Mouse (Mus musculus) subcutaneous adipose tissue, adult 2 months (tissue): ENCODE data around the gene Fam183b. TPM values are rescaled to one million over a fixed set of nuclear protein-coding genes. Genes with fewer than 3 reads are reported as not detected.

Experiments used
- polyA plus RNA-seq: library from polyadenylated mRNA; depleted of rRNA; stranded (reverse); fragments of >200 nt; gene quantifications from 2 replicates; pipeline ENCODE4 v1.2.3, GENCODE M21; 2012; ENCODE audit warnings: low replicate concordance; rRNA removed

The Fam183b gene
- polyA plus RNA-seq, result 0.37 and 2.4 TPM in 2 replicates

DNA sequence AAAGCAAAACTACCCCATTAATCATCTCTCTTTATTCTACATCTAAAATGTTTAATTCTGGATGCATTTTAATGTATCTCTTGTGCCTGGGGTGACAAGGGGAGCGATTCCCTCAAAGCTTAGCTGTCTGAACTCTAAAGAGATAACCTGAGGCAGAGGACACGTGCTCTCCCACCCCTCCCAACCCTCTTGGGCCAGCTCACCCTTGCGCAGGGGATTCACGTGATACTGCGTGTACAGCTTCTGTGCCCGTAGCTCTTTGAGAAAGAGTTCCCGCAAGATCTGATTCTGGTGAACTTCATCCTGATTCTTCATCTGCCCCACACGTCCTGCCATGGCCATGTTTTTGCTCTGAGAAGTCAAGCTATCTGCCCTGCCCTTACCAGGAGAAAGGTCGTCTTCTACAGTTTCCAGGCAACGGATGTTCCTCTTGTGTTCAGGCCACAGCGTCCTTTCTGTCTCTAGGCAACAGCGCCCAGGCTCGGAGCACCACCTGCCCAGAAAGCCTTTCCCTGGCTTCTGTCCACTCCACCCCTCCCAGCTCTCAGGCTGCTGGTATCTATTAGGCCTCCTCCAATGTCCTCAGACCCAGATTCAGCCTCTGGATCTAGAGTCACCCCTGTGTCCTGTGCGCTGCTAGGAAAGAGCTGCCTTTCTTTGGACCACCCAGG is at the start of gene Fam183b:
Gene Fam183b, minus strand, starts transcription at position 403 of the 671 bp plus-strand sequence.

DNA sequence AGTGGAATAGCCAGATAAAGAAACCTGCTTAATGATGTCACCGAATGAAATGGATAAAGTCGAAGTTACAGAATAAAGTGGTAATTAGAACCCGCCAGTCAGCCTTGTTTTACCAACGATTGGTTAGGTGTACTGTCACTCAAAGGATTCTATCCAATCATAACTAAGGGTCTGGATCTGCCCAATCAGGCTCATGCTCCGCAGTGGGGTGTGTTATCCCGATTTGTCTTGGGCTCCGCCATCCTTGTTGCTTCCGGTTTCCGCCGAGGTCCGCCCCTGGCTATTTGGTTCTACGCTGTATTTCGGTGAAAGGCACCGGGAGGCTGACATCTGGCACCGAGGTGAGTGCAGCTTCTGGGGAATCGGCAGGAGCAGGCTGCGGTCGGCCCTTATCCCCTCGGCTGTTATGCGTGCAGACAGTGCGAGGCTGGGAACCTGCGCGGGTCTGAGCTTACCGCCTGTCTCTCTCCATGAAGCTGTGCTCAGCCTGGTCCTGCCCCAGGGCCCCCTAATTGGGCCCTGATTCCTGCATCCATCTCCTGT is 45.2 kb upstream of the Fam183b start, which contains the start of gene Gm12258:
Gene Gm12258, plus strand, starts transcription at position 240 of the 543 bp plus-strand sequence.

DNA sequence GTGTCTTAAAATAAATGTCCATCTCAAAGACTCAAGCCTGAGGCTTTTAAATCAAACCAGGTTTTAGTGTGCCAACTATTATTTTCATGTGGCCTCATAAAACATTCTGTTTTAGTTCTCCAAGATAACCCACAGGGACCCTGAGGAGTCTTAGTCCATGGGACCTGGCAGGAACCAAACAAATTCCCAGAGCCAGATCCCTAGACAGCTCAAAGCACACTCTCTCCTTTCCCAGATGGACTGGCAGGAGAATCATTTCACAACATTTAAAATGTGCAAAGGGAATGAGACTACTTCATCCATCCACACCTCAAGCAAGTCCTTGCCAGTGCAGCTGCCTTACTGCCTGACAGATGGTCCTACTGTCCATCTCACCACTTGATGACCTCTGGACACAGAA is 37.2 kb upstream of the Fam183b start, which contains the start of gene Olfr311:
Gene Olfr311, plus strand, starts transcription at position 301 of the 400 bp plus-strand sequence.

DNA sequence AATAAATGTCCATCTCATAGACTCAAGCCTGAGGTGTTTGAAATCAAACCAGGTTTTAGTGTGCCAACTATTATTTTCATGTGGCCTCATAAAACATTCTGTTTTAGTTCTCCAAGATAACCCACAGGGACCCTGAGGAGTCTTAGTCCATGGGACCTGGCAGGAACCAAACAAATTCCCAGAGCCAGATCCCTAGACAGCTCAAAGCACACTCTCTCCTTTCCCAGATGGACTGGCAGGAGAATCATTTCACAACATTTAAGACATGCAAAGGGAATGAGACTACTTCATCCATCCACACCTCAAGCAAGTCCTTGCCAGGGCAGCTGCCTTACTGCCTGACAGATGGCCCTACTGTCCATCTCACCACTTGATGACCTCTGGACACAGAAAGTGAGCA is 27.2 kb upstream of the Fam183b start, which contains the start of gene Olfr312:
Gene Olfr312, plus strand, starts transcription at position 301 of the 400 bp plus-strand sequence.

DNA sequence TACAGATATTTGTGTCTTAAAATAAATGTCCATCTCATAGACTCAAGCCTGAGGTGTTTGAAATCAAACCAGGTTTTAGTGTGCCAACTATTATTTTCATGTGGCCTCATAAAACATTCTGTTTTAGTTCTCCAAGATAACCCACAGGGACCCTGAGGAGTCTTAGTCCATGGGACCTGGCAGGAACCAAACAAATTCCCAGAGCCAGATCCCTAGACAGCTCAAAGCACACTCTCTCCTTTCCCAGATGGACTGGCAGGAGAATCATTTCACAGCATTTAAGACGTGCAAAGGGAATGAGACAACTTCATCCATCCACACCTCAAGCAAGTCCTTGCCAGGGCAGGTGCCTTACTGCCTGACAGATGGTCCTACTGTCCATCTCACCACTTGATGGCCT is 12.9 kb upstream of the Fam183b start, which contains the start of gene Olfr313:
Gene Olfr313, plus strand, starts transcription at position 301 of the 400 bp plus-strand sequence.

DNA sequence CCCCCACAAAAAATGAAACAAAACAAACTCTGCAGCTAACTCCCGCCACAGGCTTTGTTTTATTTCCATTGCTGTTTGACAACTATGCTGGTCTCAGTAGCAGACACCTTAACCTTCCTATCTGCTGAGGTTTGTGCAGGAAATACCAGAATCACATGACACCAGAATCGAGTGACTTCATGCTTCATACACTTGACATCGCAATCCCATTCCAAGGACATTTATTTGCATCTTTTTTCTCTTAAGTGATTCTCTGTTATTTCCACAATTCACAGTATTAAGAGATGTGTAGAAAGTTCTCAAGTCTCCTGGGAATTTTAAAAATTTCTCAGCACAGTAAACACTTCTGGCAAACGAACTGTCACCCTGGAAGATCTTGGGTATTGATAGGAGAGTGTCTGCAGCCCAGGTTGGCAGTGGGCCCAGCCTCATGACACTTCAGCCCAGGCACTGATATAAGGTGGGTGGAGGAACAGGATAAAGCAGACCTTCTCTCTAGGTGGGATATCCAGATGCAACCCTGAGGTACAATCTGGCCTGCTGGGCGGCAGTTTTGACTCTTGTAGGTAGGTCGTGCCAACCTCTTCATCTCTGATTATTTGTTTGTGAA is 19.2 kb downstream of the Fam183b start, which contains the start of gene Olfr314:
Gene Olfr314, plus strand, starts transcription at position 473 of the 610 bp plus-strand sequence.

DNA sequence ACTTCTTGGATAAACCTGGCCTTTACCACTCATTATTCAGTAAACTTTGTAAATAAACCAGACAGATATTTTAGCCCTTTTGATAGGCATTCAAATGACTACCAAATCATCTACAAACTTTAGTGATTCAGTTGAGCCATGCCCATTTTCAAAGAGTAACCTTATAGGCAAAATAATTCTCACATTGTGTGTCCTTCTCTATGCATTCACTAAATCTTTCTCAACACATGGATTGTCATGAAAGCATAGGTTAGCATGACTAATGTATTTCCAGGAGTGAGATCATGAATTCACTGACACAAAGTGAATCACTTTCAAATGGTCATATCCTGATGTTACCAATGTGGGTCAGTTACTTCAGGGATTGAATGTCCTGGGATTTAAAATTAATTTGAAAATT is 28.9 kb downstream of the Fam183b start, which contains the start of gene Olfr315:
Gene Olfr315, plus strand, starts transcription at position 301 of the 400 bp plus-strand sequence.

DNA sequence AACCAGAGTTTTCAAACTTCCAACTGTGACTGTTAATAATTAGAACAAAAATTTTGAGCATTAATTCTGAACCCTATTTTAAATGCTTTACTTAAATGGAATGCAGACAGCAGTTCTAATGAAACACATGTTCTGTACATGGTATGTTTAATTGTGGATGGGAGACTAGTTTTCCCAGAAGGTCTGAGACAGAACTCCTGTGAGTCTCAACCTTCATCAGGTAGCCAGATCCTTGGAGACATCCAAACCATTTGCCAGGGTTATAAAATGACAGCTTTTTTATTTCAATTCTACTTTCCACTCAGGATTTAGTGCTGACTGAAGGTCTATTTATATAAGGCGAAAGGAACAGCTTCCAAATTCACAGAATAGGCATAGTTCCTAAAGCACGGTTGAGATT is 49.3 kb downstream of the Fam183b start, which contains the start of gene Olfr316:
Gene Olfr316, plus strand, starts transcription at position 301 of the 400 bp plus-strand sequence.

Other genes starting within 250 kb of the Fam183b start
- gene Olfr328, start 246.3 kb downstream of the Fam183b start, polyA plus RNA-seq, result not detected in 2 replicates
- 0.18 TPM in 1 of 2 replicates, not detected in the other for gene Olfr224, start 231.4 kb downstream of the Fam183b start, polyA plus RNA-seq
- gene Olfr325, start 224.2 kb downstream of the Fam183b start, polyA plus RNA-seq, result not detected in 2 replicates
- not detected in 2 replicates for gene Olfr324, start 206.8 kb downstream of the Fam183b start, polyA plus RNA-seq
- 1.3 TPM in 1 of 2 replicates, not detected in the other for gene 2210407C18Rik, start 185.9 kb downstream of the Fam183b start, polyA plus RNA-seq
- not detected in 2 replicates for gene Olfr323, start 171.5 kb downstream of the Fam183b start, polyA plus RNA-seq
- gene Trim58, start 161.5 kb downstream of the Fam183b start, polyA plus RNA-seq, result 0.17 TPM in 1 of 2 replicates, not detected in the other
- not detected in 2 replicates for gene Olfr322, start 143.2 kb downstream of the Fam183b start, polyA plus RNA-seq
- not detected in 2 replicates for gene Olfr320, start 120.9 kb downstream of the Fam183b start, polyA plus RNA-seq
- gene Olfr319, start 102.8 kb downstream of the Fam183b start, polyA plus RNA-seq, result not detected in 2 replicates
- gene Olfr318, start 77.9 kb downstream of the Fam183b start, polyA plus RNA-seq, result not detected in 2 replicates
- gene Olfr317, start 62.7 kb downstream of the Fam183b start, polyA plus RNA-seq, result not detected in 2 replicates
- not detected in 2 replicates for gene Olfr316, start 49.2 kb downstream of the Fam183b start, polyA plus RNA-seq
- gene Olfr315, start 28.8 kb downstream of the Fam183b start, polyA plus RNA-seq, result not detected in 2 replicates
- gene Olfr314, start 19.0 kb downstream of the Fam183b start, polyA plus RNA-seq, result not detected in 2 replicates
- not detected in 2 replicates for gene Olfr313, start 13.0 kb upstream of the Fam183b start, polyA plus RNA-seq
- not detected in 2 replicates for gene Olfr312, start 27.3 kb upstream of the Fam183b start, polyA plus RNA-seq
- gene Olfr311, start 37.3 kb upstream of the Fam183b start, polyA plus RNA-seq, result not detected in 2 replicates
- gene Gm12258, start 45.2 kb upstream of the Fam183b start, polyA plus RNA-seq, result 4.3 and 5.5 TPM in 2 replicates
- 4.6 and 5.1 TPM in 2 replicates for gene 2810021J22Rik, start 65.3 kb upstream of the Fam183b start, polyA plus RNA-seq
- 1.4 and 2.0 TPM in 2 replicates for gene Zfp39, start 102.3 kb upstream of the Fam183b start, polyA plus RNA-seq
- gene Btnl10, start 115.9 kb upstream of the Fam183b start, polyA plus RNA-seq, result not detected in 2 replicates
- 169 and 254 TPM in 2 replicates for gene Rnf187, start 137.0 kb upstream of the Fam183b start, polyA plus RNA-seq
- 0.99 and 6.7 TPM in 2 replicates for gene Hist3h2ba, start 147.0 kb upstream of the Fam183b start, polyA plus RNA-seq
- gene Hist3h2a, start 152.7 kb upstream of the Fam183b start, polyA plus RNA-seq, result 13.4 and 31.4 TPM in 2 replicates
- gene Trim17, start 152.7 kb upstream of the Fam183b start, polyA plus RNA-seq, result 0.36 and 0.82 TPM in 2 replicates
- gene Trim11, start 176.1 kb upstream of the Fam183b start, polyA plus RNA-seq, result 18.3 and 30.5 TPM in 2 replicates